Mouse (Mus musculus): ENCODE data around the gene Coro1b.

- no peak for TF ChIP-seq POLR2A (IDR thresholded peaks at IDR 0.05; ENCODE audit: insufficient read depth, low read depth, low read length)
- no peak for TF ChIP-seq CTCF (IDR thresholded peaks at IDR 0.05)
These were observed 2.5 kb upstream of the Coro1b start for GRCm38 (mm10) chr19:4145936-4146335.

Measured in heart, adult 2 months (tissue).